Mouse (Mus musculus) hindbrain, embryonic 11.5 days (tissue): Measurements from ENCODE around the gene Clec16a. TPM values are rescaled to one million over a fixed set of nuclear protein-coding genes. Genes with fewer than 3 reads are reported as not detected.

Experiments
- polyA plus RNA-seq: library from polyadenylated mRNA; unstranded; fragments of >200 nt; fragmentation: Nextera tagmentation; extraction: Ambion mirVana; gene quantifications from 2 replicates; pipeline ENCODE4 v1.2.1, GENCODE M21; 2014

Clec16a gene
- polyA plus RNA-seq, 1 experiment from 2014 or later: 55.7 TPM

Other genes starting within 250 kb of the Clec16a start
- gene Emp2, start 231.4 kb upstream of the Clec16a start, polyA plus RNA-seq: 2.6 and 3.6 TPM in 2 replicates
- gene Tekt5, start 149.8 kb upstream of the Clec16a start, polyA plus RNA-seq: 0.13 and 0.15 TPM in 2 replicates
- gene Nubp1, start 133.4 kb upstream of the Clec16a start, polyA plus RNA-seq: 58.5 and 66.2 TPM in 2 replicates
- 17.2 and 24.8 TPM in 2 replicates for gene Tvp23a, start 98.0 kb upstream of the Clec16a start, polyA plus RNA-seq
- 0.27 and 0.36 TPM in 2 replicates for gene Ciita, start 65.3 kb upstream of the Clec16a start, polyA plus RNA-seq
- gene Dexi, start 2.3 kb upstream of the Clec16a start, polyA plus RNA-seq: 21.9 and 23.2 TPM in 2 replicates
- 3.5 and 3.6 TPM in 2 replicates for gene Socs1, start 240.2 kb downstream of the Clec16a start, polyA plus RNA-seq
- gene Tnp2, start 243.3 kb downstream of the Clec16a start, polyA plus RNA-seq: not detected in 2 replicates
- not detected in 2 replicates for gene Prm3, start 245.6 kb downstream of the Clec16a start, polyA plus RNA-seq